Mouse (Mus musculus) Muller cell, postnatal 12 days (primary cell): ENCODE results near the gene Yju2.

Experiments used
- DNase-seq: peaks from one replicate; pipeline ENCODE4 v3.0.0-alpha.2; 2015; ENCODE audit errors: inconsistent ontology term

Gene Yju2

DNA sequence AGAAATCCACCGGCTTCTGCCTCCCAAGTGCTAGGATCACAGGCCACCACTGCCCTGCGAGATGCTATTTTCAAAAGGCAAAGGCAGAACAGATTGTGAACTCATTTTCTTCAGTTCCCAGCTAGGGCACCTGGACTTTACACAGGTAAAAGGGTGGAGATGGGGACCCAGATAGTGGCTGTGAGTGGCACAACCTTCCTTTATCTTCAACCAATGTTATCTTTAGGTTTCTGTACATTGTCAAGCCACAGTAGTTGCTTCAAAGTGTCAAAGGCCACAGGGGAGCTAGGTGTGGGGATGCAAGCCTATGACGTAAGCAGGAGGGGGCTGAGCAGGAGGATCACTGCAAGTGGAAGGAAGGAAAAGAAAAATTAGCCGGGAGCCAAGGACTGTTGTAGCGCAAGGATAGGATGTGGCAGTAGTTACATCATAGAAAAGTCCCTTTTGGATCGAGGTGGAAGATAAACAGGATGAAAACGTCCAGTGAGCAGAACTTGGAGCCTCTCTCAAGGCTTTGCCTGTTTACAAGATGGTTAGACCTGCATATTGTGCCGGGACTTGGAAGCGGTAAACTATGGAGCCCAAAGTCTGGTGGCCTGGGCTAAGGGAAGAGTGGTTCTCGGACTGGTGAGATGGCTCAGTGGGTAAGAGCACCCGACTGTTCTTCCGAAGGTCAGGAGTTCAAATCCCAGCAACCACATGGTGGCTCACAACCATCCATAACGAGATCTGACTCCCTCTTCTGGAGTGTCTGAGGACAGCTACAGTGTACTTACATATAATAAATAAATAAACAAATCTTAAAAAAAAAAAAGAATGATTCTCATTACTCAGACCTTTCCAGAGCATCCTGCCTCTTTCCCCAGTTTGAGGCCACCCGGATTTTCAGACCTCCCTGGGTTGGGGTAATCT lies 48.8 kb downstream of the Yju2 start:
- no peak for DNase-seq

DNA sequence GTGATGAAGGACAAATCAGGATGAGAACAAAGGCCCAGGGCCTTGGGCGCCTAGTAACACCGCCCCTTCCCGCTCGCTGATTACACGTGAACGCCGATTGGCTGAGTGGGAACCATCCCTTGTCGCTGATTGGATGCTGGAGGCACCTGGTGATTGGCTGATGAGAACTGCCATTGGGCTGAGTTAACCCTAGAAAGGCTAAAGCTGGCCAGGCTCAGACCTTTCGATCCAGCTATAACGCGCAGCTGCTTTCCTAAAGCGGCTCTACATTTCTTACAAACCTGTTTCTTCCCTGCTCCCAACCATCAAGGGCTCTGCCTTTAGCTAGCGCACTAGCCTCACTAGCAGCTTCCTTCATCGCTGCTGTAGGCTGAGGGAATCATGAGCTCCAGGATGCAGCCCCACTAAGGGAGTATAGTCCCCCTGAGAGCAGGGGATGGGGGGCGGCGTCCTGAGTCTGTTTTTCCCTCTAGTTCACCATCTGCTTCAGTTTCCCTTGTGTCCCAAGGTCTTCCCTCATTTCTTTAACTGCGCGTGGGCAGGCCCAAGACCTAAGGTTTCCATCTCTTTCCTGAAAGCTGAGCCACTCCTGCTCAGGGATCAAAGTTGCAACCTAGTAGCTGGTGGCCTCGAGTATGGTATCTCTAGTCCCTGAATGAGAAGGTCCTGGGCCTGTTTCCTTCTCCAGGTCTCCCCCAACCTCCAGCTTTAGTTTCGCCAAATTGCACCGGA lies 49.6 kb downstream of the Yju2 start:
- DNase-seq = peak; percentile 94

GRCm38 (mm10) chr17:56009088-56009961 lies 50.4 kb downstream of the Yju2 start:
- DNase-seq = peak; percentile 97

- DNase-seq = no peak
Observed at GRCm38 (mm10) chr17:56009962-56010240, 51.0 kb downstream of the Yju2 start.

- DNase-seq = no peak
Observed at GRCm38 (mm10) chr17:56010255-56010654, 51.4 kb downstream of the Yju2 start.

- DNase-seq = peak; percentile 60
Observed at GRCm38 (mm10) chr17:56010681-56011080, 51.8 kb downstream of the Yju2 start.

- DNase-seq = no peak
Observed at GRCm38 (mm10) chr17:56011441-56011840, 52.5 kb downstream of the Yju2 start.

GRCm38 (mm10) chr17:56015293-56015692 lies 56.4 kb downstream of the Yju2 start:
- DNase-seq = no peak

GRCm38 (mm10) chr17:56016382-56016781 lies 57.5 kb downstream of the Yju2 start:
- no peak for DNase-seq

DNA sequence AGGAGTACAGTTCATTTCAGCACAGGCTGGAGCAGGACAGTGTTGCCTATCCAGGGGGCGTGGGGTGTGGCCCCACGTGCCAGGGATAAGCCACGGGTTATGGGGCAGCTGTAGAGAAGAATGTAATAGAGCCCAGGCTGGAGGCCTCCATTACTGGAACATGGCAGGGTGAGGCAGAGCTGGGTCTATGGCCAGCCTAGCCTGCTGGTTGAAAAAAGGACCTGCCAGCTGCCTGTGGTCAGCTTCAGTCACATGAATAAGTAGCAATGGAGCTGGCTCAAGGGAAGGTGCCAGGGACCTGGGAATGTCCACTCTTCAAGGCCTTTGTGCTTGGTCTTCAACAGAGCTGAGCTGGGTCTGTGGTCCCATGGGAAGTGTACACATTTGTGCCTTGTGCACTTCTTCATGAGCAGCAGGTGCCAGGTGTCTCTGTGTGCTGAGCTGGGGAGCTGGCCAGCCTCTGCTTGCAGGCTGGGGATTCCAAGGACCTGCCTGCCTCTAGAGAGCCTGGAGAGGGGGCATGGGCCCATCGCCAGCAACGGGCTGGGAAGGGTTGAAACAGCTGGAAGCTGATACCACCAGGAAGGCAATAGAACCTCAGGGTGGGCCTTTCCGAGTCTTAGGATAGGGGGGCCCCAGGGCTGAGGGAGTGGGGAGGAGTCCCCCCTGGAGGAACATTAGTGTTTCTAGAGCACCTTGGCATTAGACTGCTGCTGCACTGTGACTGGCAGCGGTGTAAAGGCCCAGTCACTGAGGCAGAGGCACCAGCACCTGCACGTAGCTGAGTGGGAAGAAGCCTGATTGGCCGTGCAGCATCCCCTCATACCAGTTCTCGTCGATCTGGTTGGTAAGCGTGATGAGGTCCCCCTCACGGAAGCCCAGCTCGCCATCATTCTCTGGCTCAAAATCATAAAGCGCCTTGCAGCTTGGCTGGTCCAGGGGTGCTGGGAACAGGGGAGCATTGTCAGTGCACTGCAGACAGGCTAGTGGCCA lies 58.2 kb downstream of the Yju2 start:
- no peak for DNase-seq

- no peak for DNase-seq
Observed at GRCm38 (mm10) chr17:56017848-56018247, 58.9 kb downstream of the Yju2 start.
